Mouse (Mus musculus): ENCODE data around the gene 8030474K03Rik.
A peak's percentile ranks its signal among the peaks of the same experiment; 100 is the strongest.
"Not testable (repeated sequence)": the region's sequence is repeated elsewhere in the genome, so short reads cannot be mapped to it uniquely, and the experiment has no call there.

Gene 8030474K03Rik

GRCm38 (mm10) chrX:101794342-101794741 lies at the start of gene 8030474K03Rik, which contains the start of gene Gm4779:
Gene 8030474K03Rik, plus strand, starts transcription at chrX:101794656.
Gene Gm4779, minus strand, starts transcription at chrX:101794423.
- no peak for DNase-seq (ENCODE audit: low spot score)

DNA sequence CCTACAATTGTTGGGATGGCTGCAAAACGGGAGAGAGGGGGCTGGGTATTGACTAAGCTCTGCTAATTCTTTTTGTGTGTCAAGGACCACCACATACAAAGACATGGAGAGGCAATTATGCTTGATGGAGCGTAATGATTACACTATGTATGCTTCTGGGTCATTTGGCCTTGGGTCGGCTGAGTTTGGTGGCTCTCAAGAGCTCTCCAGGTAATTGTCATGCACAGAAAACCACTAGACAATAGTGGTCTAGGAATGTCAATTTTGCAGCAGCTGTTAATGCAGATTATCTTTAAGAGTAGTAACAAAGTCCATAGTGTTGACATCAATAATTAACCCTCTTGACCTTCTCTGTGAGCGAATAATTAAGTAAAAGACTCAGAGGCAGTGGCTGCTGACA lies 44.3 kb upstream of the 8030474K03Rik start:
- no peak for DNase-seq (ENCODE audit: low spot score)

- peak; percentile 7 for DNase-seq (ENCODE audit: low spot score)
Observed at GRCm38 (mm10) chrX:101754478-101754877, 40.0 kb upstream of the 8030474K03Rik start.

- DNase-seq (ENCODE audit: low spot score): no peak
Observed at GRCm38 (mm10) chrX:101764621-101765020, 29.8 kb upstream of the 8030474K03Rik start.

- no peak for DNase-seq (ENCODE audit: low spot score)
Observed at GRCm38 (mm10) chrX:101765111-101765510, 29.3 kb upstream of the 8030474K03Rik start.

GRCm38 (mm10) chrX:101767280-101767679 lies 27.2 kb upstream of the 8030474K03Rik start:
- no peak for DNase-seq (ENCODE audit: low spot score)

GRCm38 (mm10) chrX:101769478-101769877 lies 25.0 kb upstream of the 8030474K03Rik start:
- DNase-seq (ENCODE audit: low spot score): no peak

GRCm38 (mm10) chrX:101770307-101770706 lies 24.1 kb upstream of the 8030474K03Rik start:
- no peak for DNase-seq (ENCODE audit: low spot score)

- DNase-seq (ENCODE audit: low spot score): peak; percentile 25
Observed at GRCm38 (mm10) chrX:101772035-101772434, 22.4 kb upstream of the 8030474K03Rik start.

- peak; percentile 29 for DNase-seq (ENCODE audit: low spot score)
Observed at GRCm38 (mm10) chrX:101791551-101791950, 2.9 kb upstream of the 8030474K03Rik start.

DNA sequence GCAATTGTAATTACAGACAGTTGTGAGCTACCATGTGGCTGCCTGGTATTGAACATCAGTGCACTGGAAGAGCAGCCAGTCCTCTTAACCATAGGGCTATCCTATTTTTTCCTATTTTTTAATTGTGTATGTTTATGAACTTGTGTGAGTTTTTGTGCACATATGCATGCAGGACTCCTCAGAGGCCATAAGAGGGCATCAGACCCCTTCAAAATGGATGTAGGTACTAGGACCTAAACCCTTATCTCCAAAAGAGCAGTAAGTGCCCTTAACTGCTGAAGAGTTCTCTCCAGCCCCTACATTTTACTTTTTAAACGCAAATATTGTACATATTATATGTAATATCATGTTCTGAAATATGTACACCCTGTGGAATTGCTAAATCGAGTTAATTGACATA lies 11.1 kb downstream of the 8030474K03Rik start:
- DNase-seq (ENCODE audit: low spot score): no peak

- no peak for DNase-seq (ENCODE audit: low spot score)
Observed at GRCm38 (mm10) chrX:101811750-101812149, 17.3 kb downstream of the 8030474K03Rik start.

GRCm38 (mm10) chrX:101819163-101819562 lies 24.7 kb downstream of the 8030474K03Rik start:
- DNase-seq (ENCODE audit: low spot score): no peak

GRCm38 (mm10) chrX:101819980-101820379 lies 25.5 kb downstream of the 8030474K03Rik start:
- not testable (repeated sequence) for DNase-seq (ENCODE audit: low spot score)

DNA sequence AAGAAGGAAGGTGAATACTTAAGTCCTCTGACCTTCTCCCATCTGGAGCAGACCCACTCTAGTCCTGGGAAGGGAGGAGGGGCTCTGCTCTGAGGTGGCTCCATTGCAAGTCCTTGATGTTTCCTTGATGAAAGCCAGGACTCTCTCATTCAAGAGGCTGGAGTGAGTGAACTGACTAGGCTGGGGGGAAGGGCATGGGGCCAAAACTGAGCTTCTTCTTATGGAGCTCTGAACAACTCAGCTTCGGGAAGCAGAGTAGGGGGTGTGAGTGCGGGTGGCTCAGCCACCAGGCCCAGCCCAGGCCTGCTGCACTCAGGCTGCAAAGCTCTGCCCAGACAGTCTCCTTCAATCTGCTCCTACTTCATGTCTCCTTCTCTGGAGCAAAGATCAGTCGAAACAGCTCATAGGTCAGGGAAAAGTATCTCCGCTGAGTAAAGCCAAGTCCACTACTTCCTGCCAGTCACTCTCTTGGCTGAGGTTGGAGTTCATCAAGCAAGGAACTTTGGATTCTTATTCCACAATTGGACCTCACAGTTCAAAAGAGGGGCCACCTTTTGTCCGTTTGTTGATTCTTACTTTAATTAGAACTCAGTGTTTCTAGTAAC lies 52.8 kb downstream of the 8030474K03Rik start:
- DNase-seq (ENCODE audit: low spot score): no peak

Measured in urinary bladder, postnatal 14 days (tissue).